Mouse (Mus musculus): Measurements from ENCODE around the gene Gm17581. TPM values are rescaled to one million over a fixed set of nuclear protein-coding genes. Genes with fewer than 3 reads are reported as not detected.
"Not testable (repeated sequence)": the region's sequence is repeated elsewhere in the genome, so short reads cannot be mapped to it uniquely, and the experiment has no call there.

The Gm17581 gene
- polyA plus RNA-seq (2014; fragmentation: Nextera tagmentation; extraction: Ambion mirVana): not detected in 2 replicates

DNA sequence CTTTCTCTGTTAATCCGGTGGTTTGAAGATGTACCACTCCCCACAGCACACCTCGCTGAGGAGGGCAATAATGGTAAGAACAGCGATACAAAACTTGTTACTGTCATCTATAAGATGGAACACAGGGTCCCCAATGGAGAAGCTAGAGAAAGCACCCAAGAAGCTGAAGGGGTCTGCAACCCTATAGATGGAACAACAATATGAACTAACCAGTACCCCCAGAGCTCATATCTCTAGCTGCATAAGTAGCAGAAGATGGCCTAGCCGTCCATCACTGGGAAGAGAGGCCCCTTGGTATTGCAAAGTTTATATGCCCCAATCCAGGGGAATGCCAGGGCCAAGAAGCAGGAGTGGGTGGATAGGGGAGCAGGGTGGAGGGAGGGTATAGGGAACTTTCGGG, at the start of gene Gm17581:
TSS of gene Gm17581 (minus strand) at position 101 of the 400 bp plus-strand sequence.
- WGBS: 88% methylated on average over 5 of the region's 5 CpGs
- not testable (repeated sequence) for H3K4me3 ChIP-seq (replicated peaks; ENCODE audit: low read length); H3K9ac ChIP-seq; H3K9me3 ChIP-seq (ENCODE audit: control insufficient read depth, low read length); H3K27me3 ChIP-seq (ENCODE audit: control insufficient read depth, insufficient read depth, low read length); H3K4me2 ChIP-seq (replicated peaks); DNase-seq (ENCODE audit: low spot score); H3K4me1 ChIP-seq (replicated peaks; ENCODE audit: control insufficient read depth, insufficient read depth, low read length); H3K36me3 ChIP-seq (replicated peaks; ENCODE audit: control insufficient read depth, insufficient read depth); H3K27ac ChIP-seq; ATAC-seq (ENCODE audit: low FRiP score)

DNA sequence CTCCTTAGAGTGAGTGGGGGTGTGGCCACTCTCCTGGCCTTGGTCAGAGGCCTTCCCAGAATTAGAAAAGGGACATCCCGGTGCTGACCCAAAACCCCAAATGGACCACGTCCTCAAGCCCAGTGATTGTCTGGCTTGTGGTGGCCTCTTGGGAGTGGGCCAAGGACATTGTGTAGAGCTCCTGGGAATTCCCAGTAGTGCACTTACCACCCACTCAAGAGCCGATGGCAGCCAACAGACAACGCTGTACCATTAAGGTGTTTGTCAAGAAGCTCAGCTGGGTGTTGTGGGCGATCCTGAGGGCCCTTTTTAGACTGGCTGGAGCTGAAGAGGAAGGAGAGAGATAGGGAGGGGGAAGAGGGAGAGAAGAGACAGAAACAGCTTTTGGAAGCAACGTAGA, 48.9 kb upstream of the Gm17581 start:
- Histone ChIP-seq H3K4me1 (replicated peaks; ENCODE audit: control insufficient read depth, insufficient read depth, low read length) (no peaks in the 10 kb centered on the region), H3K27me3 (ENCODE audit: control insufficient read depth, insufficient read depth, low read length) (no peaks in the 10 kb centered on the region), H3K27ac (no peak overlapping the region), H3K4me2 (replicated peaks) (no peak overlapping the region), H3K4me3 (replicated peaks; ENCODE audit: low read length) (no peak overlapping the region), H3K9ac (no peak overlapping the region), H3K36me3 (replicated peaks; ENCODE audit: control insufficient read depth, insufficient read depth) (no peaks in the 10 kb centered on the region), H3K9me3 (ENCODE audit: control insufficient read depth, low read length) (no peaks in the 10 kb centered on the region)
- DNase-seq (ENCODE audit: low spot score) (no peak), ATAC-seq (ENCODE audit: low FRiP score) (no peak)
- 85% methylated on average over 6 of the region's 6 CpGs for WGBS

DNA sequence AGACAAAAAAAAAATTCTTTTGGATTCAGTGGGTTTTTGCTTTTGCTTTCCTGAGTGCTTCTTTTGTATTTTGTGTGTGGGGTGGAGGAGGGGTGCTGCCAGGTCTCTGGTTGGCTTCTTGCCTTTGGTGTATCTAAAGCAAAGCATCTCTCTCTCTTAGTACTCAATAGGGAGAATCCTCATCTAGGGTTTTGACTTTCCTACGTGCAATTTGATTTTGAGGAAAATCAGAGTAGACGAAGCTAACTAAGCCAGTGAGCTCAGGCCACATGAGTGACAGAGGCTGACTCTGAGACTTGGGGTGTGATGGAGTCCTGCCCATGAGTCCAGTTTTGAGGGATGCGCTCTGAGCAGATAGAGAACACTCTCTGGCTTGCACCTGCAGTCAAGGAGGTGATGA, 43.8 kb upstream of the Gm17581 start:
- WGBS: 86% methylated on average over 3 of the region's 3 CpGs
- no peak for DNase-seq (ENCODE audit: low spot score)
- no peak overlapping the region for H3K9ac ChIP-seq

GRCm38 (mm10) chr2:155779066-155779465, 43.4 kb upstream of the Gm17581 start:
- Histone ChIP-seq H3K4me1 (replicated peaks; ENCODE audit: control insufficient read depth, insufficient read depth, low read length) (peaks cover 26% of the 10 kb centered on the region), H3K27ac (no peak overlapping the region), H3K4me3 (replicated peaks; ENCODE audit: low read length) (no peak overlapping the region), H3K36me3 (replicated peaks; ENCODE audit: control insufficient read depth, insufficient read depth) (no peaks in the 10 kb centered on the region), H3K9ac (no peak overlapping the region), H3K4me2 (replicated peaks) (no peak overlapping the region), H3K9me3 (ENCODE audit: control insufficient read depth, low read length) (no peaks in the 10 kb centered on the region), H3K27me3 (ENCODE audit: control insufficient read depth, insufficient read depth, low read length) (no peaks in the 10 kb centered on the region)
- ATAC-seq (ENCODE audit: low FRiP score): no peak
- no peak for DNase-seq (ENCODE audit: low spot score)
- 44% methylated on average over 6 of the region's 7 CpGs for WGBS

More for the DNA sequence above, 43.8 kb upstream of the Gm17581 start:
- H3K27me3 ChIP-seq (ENCODE audit: control insufficient read depth, insufficient read depth, low read length): no peaks in the 10 kb centered on the region
- H3K4me3 ChIP-seq (replicated peaks; ENCODE audit: low read length): no peak overlapping the region
- ATAC-seq (ENCODE audit: low FRiP score): no peak
- no peak overlapping the region for H3K27ac ChIP-seq
- H3K36me3 ChIP-seq (replicated peaks; ENCODE audit: control insufficient read depth, insufficient read depth): no peaks in the 10 kb centered on the region
- H3K4me2 ChIP-seq (replicated peaks): no peak overlapping the region
- peaks cover 26% of the 10 kb centered on the region for H3K4me1 ChIP-seq (replicated peaks; ENCODE audit: control insufficient read depth, insufficient read depth, low read length)
- H3K9me3 ChIP-seq (ENCODE audit: control insufficient read depth, low read length): no peaks in the 10 kb centered on the region

DNA sequence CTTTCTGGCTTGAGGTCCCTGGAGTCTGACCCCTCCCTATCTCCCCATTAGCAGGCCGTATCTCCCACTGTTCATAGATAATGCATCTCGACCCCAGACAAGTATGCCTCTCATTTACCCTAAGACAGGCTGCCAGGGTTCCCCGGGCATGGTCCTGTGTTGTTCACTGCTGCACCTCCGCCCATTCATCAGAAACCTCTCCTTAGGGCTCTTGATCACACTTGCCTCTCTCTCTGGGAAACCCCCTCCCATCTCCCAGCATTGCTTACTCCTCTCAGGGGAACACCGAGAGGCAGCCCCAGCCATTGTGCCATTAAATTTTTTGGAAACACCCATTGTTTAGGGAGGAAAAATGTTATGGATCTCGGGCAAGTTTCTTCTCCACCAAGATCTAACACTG, 42.3 kb upstream of the Gm17581 start:
- Histone ChIP-seq H3K4me2 (replicated peaks) (peak overlapping the region; percentile 79; the same call in 1 of the 2 replicates), H3K27ac (no peak overlapping the region), H3K4me3 (replicated peaks; ENCODE audit: low read length) (no peak overlapping the region)

GRCm38 (mm10) chr2:155777688-155777985, 42.0 kb upstream of the Gm17581 start:
- ATAC-seq (ENCODE audit: low FRiP score): no peak
- WGBS: 42% methylated on average over 4 of the region's 4 CpGs
- H3K9ac ChIP-seq: no peak overlapping the region

More for the DNA sequence above, 42.3 kb upstream of the Gm17581 start:
- H3K36me3 ChIP-seq (replicated peaks; ENCODE audit: control insufficient read depth, insufficient read depth): no peaks in the 10 kb centered on the region
- no peak overlapping the region for H3K9ac ChIP-seq
- 42% methylated on average over 6 of the region's 6 CpGs for WGBS
- no peaks in the 10 kb centered on the region for H3K9me3 ChIP-seq (ENCODE audit: control insufficient read depth, low read length)
- H3K27me3 ChIP-seq (ENCODE audit: control insufficient read depth, insufficient read depth, low read length): no peaks in the 10 kb centered on the region
- no peak for DNase-seq (ENCODE audit: low spot score)
- H3K4me1 ChIP-seq (replicated peaks; ENCODE audit: control insufficient read depth, insufficient read depth, low read length): peaks cover 26% of the 10 kb centered on the region
- ATAC-seq (ENCODE audit: low FRiP score): no peak

DNA sequence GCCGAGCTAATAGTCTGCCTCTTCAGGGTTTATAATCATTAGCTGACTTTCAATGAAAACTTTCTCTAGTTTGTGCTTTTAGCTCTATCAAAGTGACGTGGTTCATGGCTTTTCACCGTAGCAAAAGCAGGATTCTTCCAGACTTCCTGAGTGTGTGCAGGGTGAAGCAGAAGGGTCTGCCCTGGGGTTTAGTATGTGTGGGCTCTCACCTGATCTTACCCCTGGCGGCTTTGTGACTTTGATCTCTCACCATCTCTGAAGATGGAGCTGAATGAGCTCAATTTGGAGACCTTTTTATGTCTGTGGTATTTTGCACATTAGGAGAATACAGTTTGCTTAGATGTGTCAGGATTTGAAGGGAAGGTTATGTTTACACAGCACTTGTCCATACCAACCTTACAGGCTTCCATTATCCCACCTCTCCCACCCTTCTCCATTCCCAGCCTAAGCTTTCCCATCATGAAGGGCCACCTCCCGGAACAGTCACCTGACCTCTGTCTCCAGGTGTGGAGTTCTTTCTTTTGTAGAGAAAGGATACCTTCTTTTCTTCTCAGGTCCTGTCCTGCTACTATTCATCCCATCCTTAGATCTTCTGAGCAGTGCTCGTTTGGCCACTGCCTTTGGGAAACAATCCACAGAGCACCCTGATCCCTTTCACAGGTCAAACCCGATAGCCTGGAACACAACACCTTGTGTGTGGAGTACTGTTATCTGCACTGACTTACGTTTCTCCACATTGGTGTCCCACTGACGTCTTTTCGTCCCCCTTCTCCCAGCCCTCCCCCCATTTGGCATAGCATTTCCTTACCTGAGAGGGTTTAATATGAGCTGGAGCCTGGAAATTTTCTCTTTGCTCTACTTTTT, 41.4 kb upstream of the Gm17581 start:
- Histone ChIP-seq H3K9me3 (ENCODE audit: control insufficient read depth, low read length) (no peaks in the 10 kb centered on the region), H3K4me1 (replicated peaks; ENCODE audit: control insufficient read depth, insufficient read depth, low read length) (peaks cover 26% of the 10 kb centered on the region), H3K4me3 (replicated peaks; ENCODE audit: low read length) (no peak overlapping the region), H3K9ac (peak overlapping the region; percentile 96; the same call in 1 of the 2 replicates), H3K4me2 (replicated peaks) (peak overlapping the region; percentile 79), H3K36me3 (replicated peaks; ENCODE audit: control insufficient read depth, insufficient read depth) (no peaks in the 10 kb centered on the region), H3K27ac (no peak overlapping the region), H3K27me3 (ENCODE audit: control insufficient read depth, insufficient read depth, low read length) (no peaks in the 10 kb centered on the region)
- 70% methylated on average over 10 of the region's 10 CpGs for WGBS
- ATAC-seq (ENCODE audit: low FRiP score): no peak
- no peak for DNase-seq (ENCODE audit: low spot score)

More at GRCm38 (mm10) chr2:155777688-155777985, 42.0 kb upstream of the Gm17581 start:
- H3K4me3 ChIP-seq (replicated peaks; ENCODE audit: low read length): no peak overlapping the region
- H3K4me1 ChIP-seq (replicated peaks; ENCODE audit: control insufficient read depth, insufficient read depth, low read length): peaks cover 26% of the 10 kb centered on the region
- peak overlapping the region; percentile 79 for H3K4me2 ChIP-seq (replicated peaks)
- no peak overlapping the region for H3K27ac ChIP-seq
- no peaks in the 10 kb centered on the region for H3K27me3 ChIP-seq (ENCODE audit: control insufficient read depth, insufficient read depth, low read length)
- no peaks in the 10 kb centered on the region for H3K9me3 ChIP-seq (ENCODE audit: control insufficient read depth, low read length)
- DNase-seq (ENCODE audit: low spot score): no peak
- no peaks in the 10 kb centered on the region for H3K36me3 ChIP-seq (replicated peaks; ENCODE audit: control insufficient read depth, insufficient read depth)

GRCm38 (mm10) chr2:155775685-155776263, 40.1 kb upstream of the Gm17581 start:
- Histone ChIP-seq H3K27me3 (ENCODE audit: control insufficient read depth, insufficient read depth, low read length) (no peaks in the 10 kb centered on the region), H3K9ac (peak overlapping the region; percentile 96), H3K9me3 (ENCODE audit: control insufficient read depth, low read length) (no peaks in the 10 kb centered on the region), H3K4me1 (replicated peaks; ENCODE audit: control insufficient read depth, insufficient read depth, low read length) (peaks cover 26% of the 10 kb centered on the region), H3K4me3 (replicated peaks; ENCODE audit: low read length) (peak overlapping the region; percentile 79), H3K36me3 (replicated peaks; ENCODE audit: control insufficient read depth, insufficient read depth) (no peaks in the 10 kb centered on the region), H3K27ac (peak overlapping the region; percentile 93), H3K4me2 (replicated peaks) (peak overlapping the region; percentile 79)
- ATAC-seq (ENCODE audit: low FRiP score) (peak; percentile 76), DNase-seq (ENCODE audit: low spot score) (peak; percentile 53)
- under 1% methylated on average over 43 of the region's 44 CpGs for WGBS

DNA sequence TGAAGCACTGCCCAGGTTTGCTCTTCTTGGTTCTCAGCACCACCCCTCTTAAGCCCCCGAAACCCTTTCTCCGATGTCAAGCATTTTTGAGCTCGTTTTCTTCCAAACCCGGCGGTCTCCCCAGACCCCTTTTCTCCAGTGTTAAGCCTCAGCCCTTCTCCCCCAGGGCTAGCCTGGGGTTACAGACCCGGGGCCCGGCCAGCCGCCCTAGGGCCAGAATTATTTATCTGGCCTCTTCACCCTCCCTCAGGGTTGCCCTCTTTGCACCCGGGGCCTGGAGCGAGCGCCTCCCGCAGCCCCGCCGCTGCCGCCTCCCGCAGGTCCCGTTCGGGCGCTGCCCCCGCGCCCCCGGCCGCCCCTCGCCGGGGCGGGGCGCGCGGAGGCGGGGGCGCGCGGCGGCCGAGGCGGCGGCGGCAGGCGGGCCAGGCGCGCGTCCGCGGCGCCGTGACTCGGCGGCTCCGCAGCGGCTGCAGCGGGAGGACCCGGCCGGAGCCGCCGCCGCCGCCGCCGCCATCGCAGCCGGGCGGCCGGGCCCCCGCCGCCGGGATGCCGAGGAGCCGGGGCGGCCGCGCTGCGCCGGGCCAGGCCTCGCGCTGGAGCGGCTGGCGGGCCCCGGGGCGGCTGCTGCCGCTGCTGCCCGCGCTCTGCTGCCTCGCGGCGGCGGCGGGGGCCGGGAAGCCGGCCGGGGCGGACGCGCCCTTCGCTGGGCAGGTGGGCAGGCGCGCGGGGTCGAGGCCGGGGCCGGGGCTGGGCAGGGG, 39.4 kb upstream of the Gm17581 start, which contains the start of gene Mmp24:
TSS of gene Mmp24 (plus strand) at position 416 of the 758 bp plus-strand sequence.
- H3K9me3 ChIP-seq (ENCODE audit: control insufficient read depth, low read length): no peaks in the 10 kb centered on the region
- H3K4me1 ChIP-seq (replicated peaks; ENCODE audit: control insufficient read depth, insufficient read depth, low read length): peaks cover 26% of the 10 kb centered on the region
- no peaks in the 10 kb centered on the region for H3K36me3 ChIP-seq (replicated peaks; ENCODE audit: control insufficient read depth, insufficient read depth)
- DNase-seq (ENCODE audit: low spot score): no peak
- H3K4me3 ChIP-seq (replicated peaks; ENCODE audit: low read length): peak within 1 kb of the TSS; percentile 79
- peak within 1 kb of the TSS; percentile 93 for H3K27ac ChIP-seq
- ATAC-seq (ENCODE audit: low FRiP score): 0 out of 2 replicates have a peak, but pooled peaks have one; percentile 3
- peak within 1 kb of the TSS; percentile 96 for H3K9ac ChIP-seq
- H3K27me3 ChIP-seq (ENCODE audit: control insufficient read depth, insufficient read depth, low read length): no peaks in the 10 kb centered on the region
- WGBS: 3% methylated on average over 38 of the region's 100 CpGs
- peak within 1 kb of the TSS; percentile 79 for H3K4me2 ChIP-seq (replicated peaks)
